Mouse (Mus musculus): ENCODE results near the gene Chd5. TPM values are rescaled to one million over a fixed set of nuclear protein-coding genes. Genes with fewer than 3 reads are reported as not detected.

Gene Chd5
- polyA plus RNA-seq, 1 experiment from 2014 or later = 46.7 TPM

- ATAC-seq (ENCODE audit: low FRiP score) (no peak), DNase-seq (ENCODE audit: low spot score) (no peak)
- peaks cover 44% of the 10 kb centered on the region for H3K36me3 ChIP-seq (replicated peaks; ENCODE audit: control insufficient read depth, insufficient read depth)
- H3K4me1 ChIP-seq (replicated peaks; ENCODE audit: control insufficient read depth, insufficient read depth, low read length) = peaks cover 6% of the 10 kb centered on the region; the same call in 1 of the 2 replicates
- H3K4me2 ChIP-seq (replicated peaks) = no peak overlapping the region
- no peak overlapping the region for H3K4me3 ChIP-seq (replicated peaks; ENCODE audit: low read length)
- WGBS = 78% methylated on average over 9 of the region's 9 CpGs
- no peak overlapping the region for H3K27ac ChIP-seq
- H3K9ac ChIP-seq = no peak overlapping the region
- 0 out of 2 replicates have a peak, but pooled peaks cover 4% of the 10 kb centered on the region for H3K27me3 ChIP-seq (ENCODE audit: control insufficient read depth, insufficient read depth, low read length)
- H3K9me3 ChIP-seq (ENCODE audit: control insufficient read depth, low read length) = no peaks in the 10 kb centered on the region
Measured at GRCm38 (mm10) chr4:152362180-152362579, 23.7 kb downstream of the Chd5 start.

GRCm38 (mm10) chr4:152365228-152365627, 26.8 kb downstream of the Chd5 start:
- no peak overlapping the region for H3K9ac ChIP-seq
- H3K4me3 ChIP-seq (replicated peaks; ENCODE audit: low read length) = no peak overlapping the region
- H3K9me3 ChIP-seq (ENCODE audit: control insufficient read depth, low read length) = no peaks in the 10 kb centered on the region
- H3K4me1 ChIP-seq (replicated peaks; ENCODE audit: control insufficient read depth, insufficient read depth, low read length) = peaks cover 6% of the 10 kb centered on the region; the same call in 1 of the 2 replicates
- no peak for DNase-seq (ENCODE audit: low spot score)
- peak overlapping the region; percentile 55; the same call in 1 of the 2 replicates for H3K27ac ChIP-seq
- 26% methylated on average over 7 of the region's 7 CpGs for whole genome bisulfite sequencing
- H3K4me2 ChIP-seq (replicated peaks) = no peak overlapping the region
- peaks cover 55% of the 10 kb centered on the region for H3K36me3 ChIP-seq (replicated peaks; ENCODE audit: control insufficient read depth, insufficient read depth)
- ATAC-seq (ENCODE audit: low FRiP score) = no peak
- no peaks in the 10 kb centered on the region for H3K27me3 ChIP-seq (ENCODE audit: control insufficient read depth, insufficient read depth, low read length)

GRCm38 (mm10) chr4:152382528-152383252, 44.2 kb downstream of the Chd5 start:
- no peak for DNase-seq (ENCODE audit: low spot score)
- 86% methylated on average over 17 of the region's 17 CpGs for WGBS
- Histone ChIP-seq H3K27me3 (ENCODE audit: control insufficient read depth, insufficient read depth, low read length) (no peaks in the 10 kb centered on the region), H3K36me3 (replicated peaks; ENCODE audit: control insufficient read depth, insufficient read depth) (peaks cover 80% of the 10 kb centered on the region), H3K9me3 (ENCODE audit: control insufficient read depth, low read length) (no peaks in the 10 kb centered on the region), H3K4me3 (replicated peaks; ENCODE audit: low read length) (no peak overlapping the region), H3K4me2 (replicated peaks) (no peak overlapping the region), H3K27ac (no peak overlapping the region), H3K4me1 (replicated peaks; ENCODE audit: control insufficient read depth, insufficient read depth, low read length) (no peaks in the 10 kb centered on the region), H3K9ac (no peak overlapping the region)
- no peak for ATAC-seq (ENCODE audit: low FRiP score)

GRCm38 (mm10) chr4:152385644-152386043, 47.2 kb downstream of the Chd5 start:
- ATAC-seq (ENCODE audit: low FRiP score) (no peak), DNase-seq (ENCODE audit: low spot score) (no peak)
- H3K36me3 ChIP-seq (replicated peaks; ENCODE audit: control insufficient read depth, insufficient read depth) = peaks cover 63% of the 10 kb centered on the region
- no peak overlapping the region for H3K4me2 ChIP-seq (replicated peaks)
- H3K9me3 ChIP-seq (ENCODE audit: control insufficient read depth, low read length) = no peaks in the 10 kb centered on the region
- WGBS = 62% methylated on average over 16 of the region's 16 CpGs
- H3K4me1 ChIP-seq (replicated peaks; ENCODE audit: control insufficient read depth, insufficient read depth, low read length) = no peaks in the 10 kb centered on the region
- no peak overlapping the region for H3K4me3 ChIP-seq (replicated peaks; ENCODE audit: low read length)
- H3K27ac ChIP-seq = no peak overlapping the region
- H3K9ac ChIP-seq = no peak overlapping the region
- no peaks in the 10 kb centered on the region for H3K27me3 ChIP-seq (ENCODE audit: control insufficient read depth, insufficient read depth, low read length)

- WGBS = 69% methylated on average over 5 of the region's 5 CpGs
- Histone ChIP-seq H3K4me2 (replicated peaks) (no peak overlapping the region), H3K27ac (no peak overlapping the region), H3K9ac (no peak overlapping the region), H3K36me3 (replicated peaks; ENCODE audit: control insufficient read depth, insufficient read depth) (peaks cover 10% of the 10 kb centered on the region; the same call in 1 of the 2 replicates), H3K4me3 (replicated peaks; ENCODE audit: low read length) (no peak overlapping the region), H3K27me3 (ENCODE audit: control insufficient read depth, insufficient read depth, low read length) (no peaks in the 10 kb centered on the region), H3K4me1 (replicated peaks; ENCODE audit: control insufficient read depth, insufficient read depth, low read length) (no peaks in the 10 kb centered on the region), H3K9me3 (ENCODE audit: control insufficient read depth, low read length) (no peaks in the 10 kb centered on the region)
- no peak for ATAC-seq (ENCODE audit: low FRiP score)
- no peak for DNase-seq (ENCODE audit: low spot score)
Measured at GRCm38 (mm10) chr4:152392192-152392591, 53.7 kb downstream of the Chd5 start.

- H3K4me1 ChIP-seq (replicated peaks; ENCODE audit: control insufficient read depth, insufficient read depth, low read length) = no peaks in the 10 kb centered on the region
- no peak overlapping the region for H3K9ac ChIP-seq
- no peak overlapping the region for H3K4me2 ChIP-seq (replicated peaks)
- WGBS = 86% methylated on average over 17 of the region's 17 CpGs
- peaks cover 6% of the 10 kb centered on the region; the same call in 1 of the 2 replicates for H3K36me3 ChIP-seq (replicated peaks; ENCODE audit: control insufficient read depth, insufficient read depth)
- ATAC-seq (ENCODE audit: low FRiP score) (no peak), DNase-seq (ENCODE audit: low spot score) (no peak)
- no peaks in the 10 kb centered on the region for H3K9me3 ChIP-seq (ENCODE audit: control insufficient read depth, low read length)
- H3K4me3 ChIP-seq (replicated peaks; ENCODE audit: low read length) = no peak overlapping the region
- H3K27ac ChIP-seq = no peak overlapping the region
- no peaks in the 10 kb centered on the region for H3K27me3 ChIP-seq (ENCODE audit: control insufficient read depth, insufficient read depth, low read length)
Measured at GRCm38 (mm10) chr4:152392627-152393026, 54.2 kb downstream of the Chd5 start.

GRCm38 (mm10) chr4:152398926-152399325, 60.5 kb downstream of the Chd5 start:
- ATAC-seq (ENCODE audit: low FRiP score) = no peak
- H3K9ac ChIP-seq = no peak overlapping the region
- H3K4me1 ChIP-seq (replicated peaks; ENCODE audit: control insufficient read depth, insufficient read depth, low read length) = no peaks in the 10 kb centered on the region
- no peaks in the 10 kb centered on the region for H3K36me3 ChIP-seq (replicated peaks; ENCODE audit: control insufficient read depth, insufficient read depth)
- H3K4me2 ChIP-seq (replicated peaks) = no peak overlapping the region
- no peak for DNase-seq (ENCODE audit: low spot score)
- no peaks in the 10 kb centered on the region for H3K27me3 ChIP-seq (ENCODE audit: control insufficient read depth, insufficient read depth, low read length)
- H3K9me3 ChIP-seq (ENCODE audit: control insufficient read depth, low read length) = no peaks in the 10 kb centered on the region
- no peak overlapping the region for H3K27ac ChIP-seq
- WGBS = 81% methylated on average over 3 of the region's 3 CpGs
- no peak overlapping the region for H3K4me3 ChIP-seq (replicated peaks; ENCODE audit: low read length)

- Histone ChIP-seq H3K9ac (0 out of 2 replicates have a peak overlapping the region, but pooled peaks have one; percentile 45), H3K27ac (peak overlapping the region; percentile 48), H3K4me1 (replicated peaks; ENCODE audit: control insufficient read depth, insufficient read depth, low read length) (peaks cover 17% of the 10 kb centered on the region; the same call in 1 of the 2 replicates), H3K9me3 (ENCODE audit: control insufficient read depth, low read length) (no peaks in the 10 kb centered on the region), H3K27me3 (ENCODE audit: control insufficient read depth, insufficient read depth, low read length) (no peaks in the 10 kb centered on the region), H3K4me3 (replicated peaks; ENCODE audit: low read length) (no peak overlapping the region), H3K4me2 (replicated peaks) (no peak overlapping the region), H3K36me3 (replicated peaks; ENCODE audit: control insufficient read depth, insufficient read depth) (no peaks in the 10 kb centered on the region)
- no peak for DNase-seq (ENCODE audit: low spot score)
- whole genome bisulfite sequencing = 59% methylated on average over 6 of the region's 6 CpGs
- ATAC-seq (ENCODE audit: low FRiP score) = no peak
Measured at GRCm38 (mm10) chr4:152405143-152405542, 66.7 kb downstream of the Chd5 start.

GRCm38 (mm10) chr4:152405671-152406201, 67.3 kb downstream of the Chd5 start:
- Histone ChIP-seq H3K27me3 (ENCODE audit: control insufficient read depth, insufficient read depth, low read length) (no peaks in the 10 kb centered on the region), H3K4me3 (replicated peaks; ENCODE audit: low read length) (no peak overlapping the region), H3K9ac (no peak overlapping the region), H3K4me2 (replicated peaks) (no peak overlapping the region), H3K9me3 (ENCODE audit: control insufficient read depth, low read length) (no peaks in the 10 kb centered on the region), H3K27ac (peak overlapping the region; percentile 48), H3K36me3 (replicated peaks; ENCODE audit: control insufficient read depth, insufficient read depth) (no peaks in the 10 kb centered on the region), H3K4me1 (replicated peaks; ENCODE audit: control insufficient read depth, insufficient read depth, low read length) (peaks cover 17% of the 10 kb centered on the region; the same call in 1 of the 2 replicates)
- 68% methylated on average over 7 of the region's 7 CpGs for WGBS
- DNase-seq (ENCODE audit: low spot score) = no peak
- no peak for ATAC-seq (ENCODE audit: low FRiP score)
